Mouse (Mus musculus): ENCODE results near the gene Atic. TPM values are rescaled to one million over a fixed set of nuclear protein-coding genes. Genes with fewer than 3 reads are reported as not detected.

Gene Atic
- 23.2 and 27.5 TPM in 2 replicates for polyA plus RNA-seq (2015; fragmentation: Nextera tagmentation; extraction: Ambion mirVana)

DNA sequence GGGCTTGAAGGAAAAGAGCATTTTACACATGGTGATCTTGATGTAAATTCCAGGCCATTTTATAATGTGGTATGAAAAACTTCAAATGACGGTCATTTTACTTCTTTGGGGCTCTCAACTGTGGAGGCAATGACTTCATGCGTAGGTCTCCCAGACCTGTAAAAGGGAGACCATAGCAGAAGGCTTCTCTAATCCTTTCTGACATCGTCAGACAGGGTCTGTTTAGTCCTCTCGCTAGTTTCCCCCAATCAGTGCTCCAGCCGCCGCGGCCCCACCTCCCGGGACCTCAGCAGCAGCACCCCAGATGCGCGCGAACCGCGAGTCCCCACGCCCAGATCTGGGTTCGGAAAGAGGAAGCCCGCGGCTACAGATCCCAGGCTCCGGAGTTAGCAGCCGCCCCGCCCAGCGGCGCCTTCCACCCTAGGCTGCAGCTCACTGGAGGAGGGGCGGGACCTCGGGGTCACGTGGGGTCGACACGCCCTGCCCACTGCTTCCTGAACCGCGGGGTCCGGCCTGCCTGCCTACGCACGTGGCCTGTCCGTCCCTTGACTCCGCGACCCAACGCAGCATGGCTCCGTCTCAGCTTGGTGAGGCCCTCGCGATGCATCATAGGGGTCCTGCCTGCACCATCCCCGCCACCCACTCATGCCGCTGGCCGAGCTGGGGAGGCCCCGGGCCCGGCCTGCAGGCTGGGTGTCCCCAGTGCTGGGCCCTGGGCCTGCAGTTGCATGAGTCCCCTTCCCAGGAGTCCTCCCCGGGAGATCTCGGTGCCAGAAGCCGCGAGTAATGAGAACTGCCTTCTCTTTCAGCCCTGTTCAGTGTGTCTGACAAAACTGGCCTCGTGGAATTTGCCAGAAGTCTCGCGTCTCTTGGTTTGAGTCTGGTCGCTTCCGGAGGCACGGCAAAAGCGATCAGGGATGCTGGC, at the start of gene Atic:
Atic (plus strand) TSS at position 463 of the 925 bp plus-strand sequence.
- Histone ChIP-seq H3K36me3 (ENCODE audit: control insufficient read depth, insufficient read depth) (peaks cover 19% of the 10 kb centered on the region), H3K9me3 (replicated peaks; ENCODE audit: control insufficient read depth, low read length) (no peaks in the 10 kb centered on the region), H3K4me3 (ENCODE audit: low read depth, low read length) (peak within 1 kb of the TSS; percentile 78), H3K27me3 (ENCODE audit: control insufficient read depth, insufficient read depth, low read depth, low read length) (no peaks in the 10 kb centered on the region), H3K9ac (ENCODE audit: low read depth, low read length) (peak within 1 kb of the TSS; percentile 74), H3K27ac (ENCODE audit: low read length) (peak within 1 kb of the TSS; percentile 52), H3K4me1 (ENCODE audit: control insufficient read depth, low read depth, low read length) (peaks cover 13% of the 10 kb centered on the region), H3K4me2 (ENCODE audit: low read depth, low read length) (peak within 1 kb of the TSS; percentile 98)
- ATAC-seq (ENCODE audit: low read depth): peak; percentile 100
- WGBS (ENCODE audit: insufficient replicate concordance): under 1% methylated on average over 52 of the region's 55 CpGs

DNA sequence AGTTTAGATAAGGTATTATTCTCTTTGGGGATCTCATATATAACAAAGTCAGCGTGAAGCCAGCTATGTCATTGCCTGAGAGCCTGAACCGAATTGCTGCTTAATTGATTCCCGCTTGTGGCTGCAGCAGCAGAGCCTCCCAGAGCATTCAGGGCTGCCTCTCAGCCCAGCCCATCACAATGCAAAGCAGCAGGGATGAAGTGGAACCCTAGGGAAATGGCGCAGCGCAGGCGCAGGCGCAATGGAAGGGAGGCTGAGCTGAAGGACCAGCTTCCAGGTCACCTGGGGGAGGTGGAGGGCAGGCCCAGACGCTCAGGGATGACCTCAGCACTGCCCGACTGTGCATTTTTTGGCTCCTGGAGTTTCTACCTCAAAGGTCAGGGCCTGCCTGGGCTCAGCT, 49.7 kb upstream of the Atic start:
- Histone ChIP-seq H3K27ac (ENCODE audit: low read length) (no peak overlapping the region), H3K4me1 (ENCODE audit: control insufficient read depth, low read depth, low read length) (no peaks in the 10 kb centered on the region), H3K36me3 (ENCODE audit: control insufficient read depth, insufficient read depth) (no peaks in the 10 kb centered on the region), H3K9me3 (replicated peaks; ENCODE audit: control insufficient read depth, low read length) (no peaks in the 10 kb centered on the region), H3K4me3 (ENCODE audit: low read depth, low read length) (no peak overlapping the region), H3K9ac (ENCODE audit: low read depth, low read length) (no peak overlapping the region), H3K27me3 (ENCODE audit: control insufficient read depth, insufficient read depth, low read depth, low read length) (no peaks in the 10 kb centered on the region), H3K4me2 (ENCODE audit: low read depth, low read length) (no peak overlapping the region)
- WGBS (ENCODE audit: insufficient replicate concordance): 45% methylated on average over 9 of the region's 9 CpGs
- ATAC-seq (ENCODE audit: low read depth): no peak

DNA sequence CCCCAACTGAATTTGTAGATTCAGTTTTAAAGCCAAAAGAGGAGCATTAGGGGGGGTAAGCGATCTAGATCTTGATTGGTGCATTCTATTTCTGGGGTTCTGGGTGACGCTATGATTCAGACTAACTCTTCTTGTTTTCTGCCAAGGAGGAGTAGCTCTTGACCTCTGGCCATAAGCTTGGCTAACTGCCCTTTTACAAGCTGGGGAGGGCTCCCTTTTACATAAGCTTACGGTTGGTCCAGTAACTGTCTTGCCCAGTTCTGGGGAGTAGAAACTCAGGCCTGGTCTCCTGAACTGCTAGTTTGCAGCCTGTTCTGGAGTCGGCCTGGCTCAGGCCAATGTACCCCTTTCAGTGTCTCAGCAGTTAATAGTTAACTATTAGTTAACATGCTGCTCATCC, 41.9 kb upstream of the Atic start:
- H3K4me2 ChIP-seq (ENCODE audit: low read depth, low read length): no peak overlapping the region
- H3K27ac ChIP-seq (ENCODE audit: low read length): no peak overlapping the region
- H3K9me3 ChIP-seq (replicated peaks; ENCODE audit: control insufficient read depth, low read length): no peaks in the 10 kb centered on the region
- H3K27me3 ChIP-seq (ENCODE audit: control insufficient read depth, insufficient read depth, low read depth, low read length): no peaks in the 10 kb centered on the region
- no peak for ATAC-seq (ENCODE audit: low read depth)
- no peaks in the 10 kb centered on the region for H3K36me3 ChIP-seq (ENCODE audit: control insufficient read depth, insufficient read depth)
- H3K4me3 ChIP-seq (ENCODE audit: low read depth, low read length): no peak overlapping the region
- H3K9ac ChIP-seq (ENCODE audit: low read depth, low read length): no peak overlapping the region
- WGBS (ENCODE audit: insufficient replicate concordance): 58% methylated on average over 4 of the region's 4 CpGs
- H3K4me1 ChIP-seq (ENCODE audit: control insufficient read depth, low read depth, low read length): no peaks in the 10 kb centered on the region

DNA sequence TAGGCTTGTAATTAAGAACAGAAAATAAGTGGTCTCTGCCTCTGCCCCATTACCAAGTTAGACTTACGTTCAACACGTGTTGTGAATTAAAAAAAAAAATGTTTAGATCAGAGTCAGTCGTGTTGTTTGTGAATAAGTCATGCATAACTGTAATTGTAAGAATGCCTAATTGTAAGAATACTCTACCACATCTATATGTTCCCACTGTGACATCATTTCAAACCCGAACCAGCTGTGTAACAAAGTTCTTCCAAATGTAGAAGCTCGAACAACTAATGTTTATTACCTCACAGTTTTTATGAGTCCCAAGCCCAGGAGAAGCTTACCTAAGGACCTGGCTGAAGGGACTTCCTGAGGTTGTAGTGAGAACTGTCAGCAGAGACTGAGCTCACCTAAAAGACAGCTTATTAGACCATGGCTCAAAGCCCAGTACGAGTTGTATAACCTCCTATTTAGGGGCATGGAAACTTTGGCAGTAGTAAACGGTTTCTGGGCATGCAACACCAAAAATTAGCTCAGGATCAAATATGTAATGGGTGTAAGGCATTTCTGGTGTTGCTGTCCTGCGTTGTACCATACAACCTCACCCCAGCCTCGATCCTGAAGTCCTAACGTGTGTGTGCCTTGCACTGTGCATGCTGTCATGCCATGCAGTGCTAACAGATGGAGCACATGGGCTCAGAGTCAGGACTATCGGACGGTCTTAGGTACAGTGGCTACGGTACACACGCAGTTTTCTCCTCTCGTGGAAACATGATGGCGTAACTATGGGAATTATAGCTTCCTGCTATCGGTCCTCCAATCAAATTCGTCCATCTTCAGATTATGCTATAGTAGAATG, 27.9 kb upstream of the Atic start:
- Histone ChIP-seq H3K4me2 (ENCODE audit: low read depth, low read length) (no peak overlapping the region), H3K27me3 (ENCODE audit: control insufficient read depth, insufficient read depth, low read depth, low read length) (no peaks in the 10 kb centered on the region), H3K27ac (ENCODE audit: low read length) (no peak overlapping the region), H3K36me3 (ENCODE audit: control insufficient read depth, insufficient read depth) (no peaks in the 10 kb centered on the region), H3K9me3 (replicated peaks; ENCODE audit: control insufficient read depth, low read length) (no peaks in the 10 kb centered on the region), H3K4me1 (ENCODE audit: control insufficient read depth, low read depth, low read length) (no peaks in the 10 kb centered on the region), H3K9ac (ENCODE audit: low read depth, low read length) (no peak overlapping the region), H3K4me3 (ENCODE audit: low read depth, low read length) (no peak overlapping the region)
- no peak for ATAC-seq (ENCODE audit: low read depth)
- 68% methylated on average over 18 of the region's 18 CpGs for WGBS (ENCODE audit: insufficient replicate concordance)

DNA sequence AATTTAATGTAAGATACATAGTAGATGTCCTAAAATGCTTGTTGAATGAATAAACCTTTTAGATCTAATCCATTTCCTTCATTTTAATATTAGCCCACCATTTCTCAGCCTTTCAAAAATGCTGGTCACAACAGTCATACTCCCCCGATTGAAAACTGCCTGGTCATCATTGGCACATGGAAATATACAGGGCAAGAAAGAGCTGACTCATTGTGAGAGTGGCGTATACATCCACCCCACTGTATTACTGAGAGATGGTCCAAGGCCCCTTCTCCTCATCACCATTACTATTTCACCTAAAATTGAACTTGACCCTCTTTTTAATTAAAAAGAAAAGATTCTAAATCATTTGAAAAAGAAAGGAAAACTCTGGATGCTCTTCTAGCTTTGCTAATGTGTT, 26.2 kb upstream of the Atic start:
- WGBS (ENCODE audit: insufficient replicate concordance): 24% methylated on average over 2 of the region's 2 CpGs
- Histone ChIP-seq H3K27ac (ENCODE audit: low read length) (no peak overlapping the region), H3K9ac (ENCODE audit: low read depth, low read length) (no peak overlapping the region), H3K9me3 (replicated peaks; ENCODE audit: control insufficient read depth, low read length) (no peaks in the 10 kb centered on the region), H3K4me3 (ENCODE audit: low read depth, low read length) (no peak overlapping the region), H3K27me3 (ENCODE audit: control insufficient read depth, insufficient read depth, low read depth, low read length) (no peaks in the 10 kb centered on the region), H3K4me1 (ENCODE audit: control insufficient read depth, low read depth, low read length) (no peaks in the 10 kb centered on the region), H3K4me2 (ENCODE audit: low read depth, low read length) (no peak overlapping the region), H3K36me3 (ENCODE audit: control insufficient read depth, insufficient read depth) (no peaks in the 10 kb centered on the region)
- no peak; the same call in 1 of the 2 replicates for ATAC-seq (ENCODE audit: low read depth)

DNA sequence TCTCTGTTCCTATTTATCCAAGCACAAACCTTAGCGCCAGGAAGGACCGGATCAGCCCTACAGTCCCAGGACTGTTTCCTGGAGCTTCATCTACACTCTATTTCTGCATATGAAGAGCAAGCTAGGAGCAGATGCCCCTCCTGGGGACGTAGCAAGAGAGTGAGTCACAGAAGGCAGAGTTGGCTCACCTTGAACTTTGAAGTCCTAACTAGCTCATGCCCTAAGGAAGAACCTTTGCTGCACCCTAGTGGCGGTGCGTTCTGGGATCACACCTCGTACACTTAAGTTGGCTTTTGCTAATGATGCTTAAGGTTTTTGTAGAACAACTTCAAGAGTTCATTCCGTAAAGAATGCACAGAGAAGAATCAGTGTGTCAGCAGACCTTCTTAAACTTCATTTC, 25.3 kb upstream of the Atic start:
- H3K27me3 ChIP-seq (ENCODE audit: control insufficient read depth, insufficient read depth, low read depth, low read length): no peaks in the 10 kb centered on the region
- no peak overlapping the region for H3K4me2 ChIP-seq (ENCODE audit: low read depth, low read length)
- 20% methylated on average over 7 of the region's 7 CpGs for WGBS (ENCODE audit: insufficient replicate concordance)
- H3K36me3 ChIP-seq (ENCODE audit: control insufficient read depth, insufficient read depth): no peaks in the 10 kb centered on the region
- no peaks in the 10 kb centered on the region for H3K4me1 ChIP-seq (ENCODE audit: control insufficient read depth, low read depth, low read length)
- H3K9me3 ChIP-seq (replicated peaks; ENCODE audit: control insufficient read depth, low read length): no peaks in the 10 kb centered on the region
- H3K4me3 ChIP-seq (ENCODE audit: low read depth, low read length): no peak overlapping the region
- no peak overlapping the region for H3K9ac ChIP-seq (ENCODE audit: low read depth, low read length)
- no peak for ATAC-seq (ENCODE audit: low read depth)
- H3K27ac ChIP-seq (ENCODE audit: low read length): no peak overlapping the region

DNA sequence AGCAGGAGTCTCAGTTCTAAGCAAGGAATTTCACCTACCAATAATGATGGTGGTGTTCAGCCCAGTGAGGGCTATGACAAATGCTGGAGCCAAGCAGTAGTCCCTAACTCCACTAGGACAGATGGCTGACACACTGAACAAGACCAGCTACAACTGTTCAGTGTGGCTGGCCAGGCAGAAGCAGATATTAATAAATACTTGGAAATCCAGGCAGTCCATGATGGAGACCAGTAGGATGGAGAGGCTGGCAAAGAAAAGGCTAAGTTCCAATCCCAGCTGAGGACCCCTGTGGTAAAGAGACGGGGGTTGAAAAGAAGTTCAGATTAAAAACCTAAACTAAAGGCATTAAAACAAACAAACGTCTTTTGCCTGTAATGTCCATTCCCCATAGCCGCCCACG, 17.3 kb upstream of the Atic start:
- H3K4me3 ChIP-seq (ENCODE audit: low read depth, low read length): no peak overlapping the region
- WGBS (ENCODE audit: insufficient replicate concordance): 69% methylated on average over 4 of the region's 4 CpGs
- H3K27me3 ChIP-seq (ENCODE audit: control insufficient read depth, insufficient read depth, low read depth, low read length): no peaks in the 10 kb centered on the region
- H3K9ac ChIP-seq (ENCODE audit: low read depth, low read length): no peak overlapping the region
- no peak overlapping the region for H3K4me2 ChIP-seq (ENCODE audit: low read depth, low read length)
- H3K27ac ChIP-seq (ENCODE audit: low read length): no peak overlapping the region
- no peaks in the 10 kb centered on the region for H3K9me3 ChIP-seq (replicated peaks; ENCODE audit: control insufficient read depth, low read length)
- no peak for ATAC-seq (ENCODE audit: low read depth)
- H3K36me3 ChIP-seq (ENCODE audit: control insufficient read depth, insufficient read depth): no peaks in the 10 kb centered on the region
- no peaks in the 10 kb centered on the region for H3K4me1 ChIP-seq (ENCODE audit: control insufficient read depth, low read depth, low read length)

DNA sequence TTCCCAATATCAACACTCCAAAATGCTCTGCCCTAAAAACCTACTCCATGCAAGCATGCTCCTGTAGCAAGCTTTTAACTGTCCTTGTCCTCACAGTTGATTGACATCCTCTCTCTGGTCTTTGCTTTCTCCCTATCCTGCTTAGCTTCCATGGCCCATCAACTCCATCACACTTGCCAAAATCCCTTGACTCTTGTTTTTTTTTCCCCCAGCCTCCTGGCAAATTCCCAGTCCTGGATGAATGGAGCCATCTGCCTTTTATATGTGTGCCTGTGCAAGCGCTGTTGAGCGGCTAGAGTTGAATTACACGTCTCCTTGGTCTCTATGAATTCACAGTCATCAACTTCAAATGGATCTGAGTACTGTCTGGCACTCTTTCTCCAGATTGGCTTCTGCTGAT, 16.5 kb upstream of the Atic start:
- no peaks in the 10 kb centered on the region for H3K4me1 ChIP-seq (ENCODE audit: control insufficient read depth, low read depth, low read length)
- 64% methylated on average over 3 of the region's 3 CpGs for WGBS (ENCODE audit: insufficient replicate concordance)
- no peaks in the 10 kb centered on the region for H3K36me3 ChIP-seq (ENCODE audit: control insufficient read depth, insufficient read depth)
- H3K4me2 ChIP-seq (ENCODE audit: low read depth, low read length): no peak overlapping the region
- no peaks in the 10 kb centered on the region for H3K9me3 ChIP-seq (replicated peaks; ENCODE audit: control insufficient read depth, low read length)
- no peaks in the 10 kb centered on the region for H3K27me3 ChIP-seq (ENCODE audit: control insufficient read depth, insufficient read depth, low read depth, low read length)
- no peak overlapping the region for H3K4me3 ChIP-seq (ENCODE audit: low read depth, low read length)
- no peak overlapping the region for H3K27ac ChIP-seq (ENCODE audit: low read length)
- no peak overlapping the region for H3K9ac ChIP-seq (ENCODE audit: low read depth, low read length)
- no peak for ATAC-seq (ENCODE audit: low read depth)
